Mouse (Mus musculus): ENCODE results near the gene Zfp950. TPM values are rescaled to one million over a fixed set of nuclear protein-coding genes. Genes with fewer than 3 reads are reported as not detected.

Zfp950 gene
- polyA plus RNA-seq, 1 experiment: 46.8 TPM

DNA sequence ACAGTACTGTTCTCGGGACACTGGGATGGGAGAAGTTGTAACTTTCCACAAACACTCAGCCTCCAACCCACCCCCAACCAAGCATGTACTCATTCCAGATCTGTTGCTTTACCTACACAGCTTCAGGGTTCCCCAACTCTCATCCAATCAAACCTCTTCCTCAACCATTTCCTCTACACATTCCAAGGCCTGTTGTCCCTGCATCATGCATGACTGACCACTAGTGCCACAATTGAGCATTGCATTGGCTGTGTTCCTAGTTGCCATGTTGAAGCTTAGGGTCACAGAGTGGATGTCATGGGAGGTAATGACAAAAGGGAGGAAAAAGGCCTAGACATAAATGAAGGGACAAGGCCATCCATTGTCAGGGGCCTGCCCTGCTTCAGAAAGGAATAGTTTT lies 75.6 kb downstream of the Zfp950 start:
- no peak overlapping the region for H3K4me3 ChIP-seq (ENCODE audit: insufficient read depth, low read length)
- TF ChIP-seq CTCF (IDR thresholded peaks at IDR 0.05; ENCODE audit: extremely low read depth, insufficient read depth, low read length) (no peak), POLR2A (IDR thresholded peaks at IDR 0.05; ENCODE audit: extremely low read depth, insufficient read depth, low read length) (no peak)

GRCm38 (mm10) chr19:61064386-61064785 lies 76.3 kb downstream of the Zfp950 start:
- no peak overlapping the region for H3K27ac ChIP-seq (ENCODE audit: insufficient read depth, low read length)
- TF ChIP-seq POLR2A (IDR thresholded peaks at IDR 0.05; ENCODE audit: extremely low read depth, insufficient read depth, low read length): no peak
- no peak for TF ChIP-seq CTCF (IDR thresholded peaks at IDR 0.05; ENCODE audit: extremely low read depth, insufficient read depth, low read length)
- no peaks in the 10 kb centered on the region for H3K4me1 ChIP-seq (ENCODE audit: control insufficient read depth, insufficient read depth, low read length)
- no peak overlapping the region for H3K4me3 ChIP-seq (ENCODE audit: insufficient read depth, low read length)

More for the DNA sequence above, 75.6 kb downstream of the Zfp950 start:
- Histone ChIP-seq H3K4me1 (ENCODE audit: control insufficient read depth, insufficient read depth, low read length) (no peaks in the 10 kb centered on the region), H3K27ac (ENCODE audit: insufficient read depth, low read length) (no peak overlapping the region)

GRCm38 (mm10) chr19:61057581-61057980 lies 83.1 kb downstream of the Zfp950 start:
- Histone ChIP-seq H3K27ac (ENCODE audit: insufficient read depth, low read length) (no peak overlapping the region), H3K4me3 (ENCODE audit: insufficient read depth, low read length) (no peak overlapping the region), H3K4me1 (ENCODE audit: control insufficient read depth, insufficient read depth, low read length) (no peaks in the 10 kb centered on the region)
- TF ChIP-seq POLR2A (IDR thresholded peaks at IDR 0.05; ENCODE audit: extremely low read depth, insufficient read depth, low read length) (no peak), CTCF (IDR thresholded peaks at IDR 0.05; ENCODE audit: extremely low read depth, insufficient read depth, low read length) (no peak)

DNA sequence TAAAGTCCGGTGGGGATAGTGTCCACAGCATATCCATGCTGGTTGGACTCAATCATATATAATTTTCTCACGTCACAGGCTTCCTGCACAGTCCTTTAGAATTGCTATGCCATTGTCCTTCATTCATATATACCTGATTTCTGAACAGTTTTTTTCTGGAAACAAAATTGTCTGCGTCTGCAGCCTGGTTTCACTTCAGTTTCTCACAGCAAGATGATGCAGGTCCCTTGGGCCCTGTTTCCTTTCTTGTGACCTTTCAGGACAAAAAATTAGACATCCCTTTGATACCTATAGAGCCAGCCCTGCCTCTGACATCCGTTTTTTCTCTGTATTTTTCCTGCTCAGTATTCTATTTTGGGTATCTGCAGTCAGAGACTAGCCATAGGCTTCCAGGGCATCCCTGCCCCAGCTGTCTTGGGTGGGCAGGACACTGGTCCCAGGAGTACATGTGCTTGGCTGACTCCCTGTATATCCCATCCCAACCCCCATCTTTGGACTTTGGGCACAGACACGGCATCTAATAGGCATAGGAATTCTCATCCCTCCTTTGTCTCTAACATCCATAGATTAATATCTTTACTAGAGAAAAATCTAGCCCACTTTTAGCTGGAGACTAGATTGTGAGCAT lies 83.7 kb downstream of the Zfp950 start:
- H3K27ac ChIP-seq (ENCODE audit: insufficient read depth, low read length): peak overlapping the region; percentile 23; the same call in 1 of the 2 replicates
- no peak overlapping the region for H3K4me3 ChIP-seq (ENCODE audit: insufficient read depth, low read length)
- H3K4me1 ChIP-seq (ENCODE audit: control insufficient read depth, insufficient read depth, low read length): no peaks in the 10 kb centered on the region
- TF ChIP-seq CTCF (IDR thresholded peaks at IDR 0.05; ENCODE audit: extremely low read depth, insufficient read depth, low read length) (no peak), POLR2A (IDR thresholded peaks at IDR 0.05; ENCODE audit: extremely low read depth, insufficient read depth, low read length) (no peak)

DNA sequence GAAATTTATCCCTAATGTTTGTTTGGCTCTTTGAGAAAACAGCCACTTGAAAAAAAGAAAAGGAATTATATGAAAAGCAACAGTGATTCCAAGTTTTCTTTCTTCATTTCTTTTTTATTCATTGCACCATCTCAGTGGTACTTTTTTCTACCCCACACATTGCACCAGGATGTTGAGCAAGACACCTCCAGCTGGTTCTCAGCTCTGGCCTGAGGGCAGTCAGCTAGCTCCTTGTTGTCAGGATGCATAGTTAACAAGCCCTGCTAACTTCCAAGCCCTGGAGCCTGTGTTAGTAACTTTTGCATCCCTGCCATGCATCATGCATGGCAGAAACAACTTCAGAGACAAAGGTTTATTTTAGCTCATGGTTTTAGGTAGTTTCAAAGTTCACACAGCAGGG lies 87.9 kb downstream of the Zfp950 start:
- TF ChIP-seq POLR2A (IDR thresholded peaks at IDR 0.05; ENCODE audit: extremely low read depth, insufficient read depth, low read length) (no peak), CTCF (IDR thresholded peaks at IDR 0.05; ENCODE audit: extremely low read depth, insufficient read depth, low read length) (no peak)
- Histone ChIP-seq H3K4me1 (ENCODE audit: control insufficient read depth, insufficient read depth, low read length) (no peaks in the 10 kb centered on the region), H3K27ac (ENCODE audit: insufficient read depth, low read length) (no peak overlapping the region), H3K4me3 (ENCODE audit: insufficient read depth, low read length) (no peak overlapping the region)

DNA sequence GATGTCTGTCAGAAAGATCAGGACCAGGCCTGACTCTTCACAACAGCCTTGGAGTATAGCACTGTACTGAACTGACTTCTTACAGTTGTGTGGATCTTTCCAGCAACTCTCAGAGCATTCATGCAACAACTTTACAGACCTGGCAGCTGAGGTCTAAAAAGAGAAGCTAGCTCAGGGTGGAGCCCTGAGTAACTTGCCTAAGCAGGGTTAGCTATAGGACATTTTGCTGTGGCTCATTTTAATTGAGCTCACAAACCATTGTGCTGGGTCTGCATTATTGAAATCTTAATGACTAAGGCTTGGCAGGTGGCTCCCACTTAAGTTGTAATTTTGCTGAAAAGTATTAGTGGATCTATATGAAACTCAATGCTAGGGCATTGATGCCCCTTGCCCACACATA lies 88.6 kb downstream of the Zfp950 start:
- Histone ChIP-seq H3K4me1 (ENCODE audit: control insufficient read depth, insufficient read depth, low read length) (no peaks in the 10 kb centered on the region), H3K4me3 (ENCODE audit: insufficient read depth, low read length) (no peak overlapping the region), H3K27ac (ENCODE audit: insufficient read depth, low read length) (no peak overlapping the region)
- TF ChIP-seq CTCF (IDR thresholded peaks at IDR 0.05; ENCODE audit: extremely low read depth, insufficient read depth, low read length) (no peak), POLR2A (IDR thresholded peaks at IDR 0.05; ENCODE audit: extremely low read depth, insufficient read depth, low read length) (no peak)

GRCm38 (mm10) chr19:61051151-61051550 lies 89.5 kb downstream of the Zfp950 start:
- H3K4me3 ChIP-seq (ENCODE audit: insufficient read depth, low read length): no peak overlapping the region
- no peak for TF ChIP-seq CTCF (IDR thresholded peaks at IDR 0.05; ENCODE audit: extremely low read depth, insufficient read depth, low read length)
- no peak for TF ChIP-seq POLR2A (IDR thresholded peaks at IDR 0.05; ENCODE audit: extremely low read depth, insufficient read depth, low read length)
- H3K4me1 ChIP-seq (ENCODE audit: control insufficient read depth, insufficient read depth, low read length): no peaks in the 10 kb centered on the region

DNA sequence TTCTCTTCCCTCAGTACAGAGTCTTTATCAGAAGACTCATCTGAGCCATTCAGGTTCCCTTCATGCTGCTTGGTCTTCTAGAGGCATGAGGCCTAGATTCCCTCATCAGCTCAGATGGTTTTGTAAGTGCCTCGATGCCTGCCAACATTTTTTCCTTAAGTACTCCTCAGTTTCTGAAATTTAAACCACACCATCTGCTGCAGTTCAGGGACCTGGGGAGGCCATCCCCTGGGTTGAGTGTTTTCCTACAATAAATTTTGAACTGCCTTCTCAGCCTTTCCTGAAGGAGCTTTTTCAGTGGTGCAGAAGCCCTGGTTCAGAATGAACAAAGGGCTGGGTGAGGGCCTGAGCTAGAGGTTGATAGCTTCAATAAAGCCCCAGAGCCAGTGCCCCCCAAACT lies 91.2 kb downstream of the Zfp950 start:
- Histone ChIP-seq H3K4me3 (ENCODE audit: insufficient read depth, low read length) (no peak overlapping the region), H3K4me1 (ENCODE audit: control insufficient read depth, insufficient read depth, low read length) (no peaks in the 10 kb centered on the region), H3K27ac (ENCODE audit: insufficient read depth, low read length) (no peak overlapping the region)
- no peak for TF ChIP-seq POLR2A (IDR thresholded peaks at IDR 0.05; ENCODE audit: extremely low read depth, insufficient read depth, low read length)
- TF ChIP-seq CTCF (IDR thresholded peaks at IDR 0.05; ENCODE audit: extremely low read depth, insufficient read depth, low read length): no peak

More at GRCm38 (mm10) chr19:61051151-61051550, 89.5 kb downstream of the Zfp950 start:
- no peak overlapping the region for H3K27ac ChIP-seq (ENCODE audit: insufficient read depth, low read length)

- Histone ChIP-seq H3K27ac (ENCODE audit: insufficient read depth, low read length) (no peak overlapping the region), H3K4me1 (ENCODE audit: control insufficient read depth, insufficient read depth, low read length) (no peaks in the 10 kb centered on the region), H3K4me3 (ENCODE audit: insufficient read depth, low read length) (no peak overlapping the region)
- TF ChIP-seq POLR2A (IDR thresholded peaks at IDR 0.05; ENCODE audit: extremely low read depth, insufficient read depth, low read length): no peak
- no peak for TF ChIP-seq CTCF (IDR thresholded peaks at IDR 0.05; ENCODE audit: extremely low read depth, insufficient read depth, low read length)
Observed at GRCm38 (mm10) chr19:61048646-61049045, 92.0 kb downstream of the Zfp950 start.

DNA sequence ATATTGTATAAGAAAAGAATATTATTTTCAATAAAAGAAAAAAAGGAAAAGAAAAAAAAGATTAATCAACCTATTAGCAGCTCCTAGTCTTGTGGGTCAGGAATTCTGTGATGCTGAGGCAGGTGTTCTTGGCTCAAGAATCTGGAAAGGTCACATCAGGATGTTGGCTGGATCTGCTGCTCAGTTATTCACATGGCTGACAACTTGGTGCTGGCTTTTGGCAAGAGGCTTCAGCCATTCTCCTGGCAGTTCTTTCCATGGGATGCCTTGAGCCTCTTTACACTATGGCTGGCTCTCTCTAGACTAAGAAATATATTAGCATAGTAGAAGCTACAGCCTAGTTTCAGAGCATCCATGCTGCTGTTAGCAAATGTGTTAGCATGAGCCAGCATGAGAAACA lies 101.5 kb downstream of the Zfp950 start:
- TF ChIP-seq POLR2A (IDR thresholded peaks at IDR 0.05; ENCODE audit: extremely low read depth, insufficient read depth, low read length) (no peak), CTCF (IDR thresholded peaks at IDR 0.05; ENCODE audit: extremely low read depth, insufficient read depth, low read length) (no peak)
- Histone ChIP-seq H3K4me3 (ENCODE audit: insufficient read depth, low read length) (no peak overlapping the region), H3K27ac (ENCODE audit: insufficient read depth, low read length) (no peak overlapping the region), H3K4me1 (ENCODE audit: control insufficient read depth, insufficient read depth, low read length) (no peaks in the 10 kb centered on the region)

Measured in cortical plate, adult 2 months (tissue).